Mouse (Mus musculus): ENCODE results near the gene Gyg. TPM values are rescaled to one million over a fixed set of nuclear protein-coding genes. Genes with fewer than 3 reads are reported as not detected.
"Not testable (repeated sequence)": the region's sequence is repeated elsewhere in the genome, so short reads cannot be mapped to it uniquely, and the experiment has no call there.

The Gyg gene
- polyA plus RNA-seq, 1 experiment from 2014 or later: 70.2 TPM

GRCm38 (mm10) chr3:20125604-20126003, 29.5 kb downstream of the Gyg start:
- Histone ChIP-seq H3K4me3 (ENCODE audit: low read depth, low read length) (no peak overlapping the region), H3K36me3 (ENCODE audit: control insufficient read depth, insufficient read depth, low read length) (peaks cover 6% of the 10 kb centered on the region), H3K27me3 (ENCODE audit: control insufficient read depth, insufficient read depth, low read depth, low read length) (no peaks in the 10 kb centered on the region), H3K9me3 (replicated peaks; ENCODE audit: control insufficient read depth, low read length, poor library complexity, severe bottlenecking) (no peaks in the 10 kb centered on the region), H3K27ac (ENCODE audit: low read length) (no peak overlapping the region), H3K4me1 (ENCODE audit: control insufficient read depth, insufficient read depth, low read length) (no peaks in the 10 kb centered on the region), H3K4me2 (ENCODE audit: low read length) (no peak overlapping the region), H3K9ac (ENCODE audit: low read depth, low read length) (no peak overlapping the region)
- 92% methylated on average over 5 of the region's 5 CpGs for WGBS
- ATAC-seq: no peak

- H3K9ac ChIP-seq (ENCODE audit: low read depth, low read length); H3K9me3 ChIP-seq (replicated peaks; ENCODE audit: control insufficient read depth, low read length, poor library complexity, severe bottlenecking); H3K27ac ChIP-seq (ENCODE audit: low read length); H3K4me1 ChIP-seq (ENCODE audit: control insufficient read depth, insufficient read depth, low read length); H3K4me3 ChIP-seq (ENCODE audit: low read depth, low read length); H3K4me2 ChIP-seq (ENCODE audit: low read length); H3K27me3 ChIP-seq (ENCODE audit: control insufficient read depth, insufficient read depth, low read depth, low read length); ATAC-seq; H3K36me3 ChIP-seq (ENCODE audit: control insufficient read depth, insufficient read depth, low read length): not testable (repeated sequence)
- 90% methylated on average over 5 of the region's 5 CpGs for WGBS
These were observed 33.5 kb downstream of the Gyg start for GRCm38 (mm10) chr3:20121582-20121981.

- no peaks in the 10 kb centered on the region for H3K27me3 ChIP-seq (ENCODE audit: control insufficient read depth, insufficient read depth, low read depth, low read length)
- ATAC-seq: peak; percentile 48; the same call in 1 of the 2 replicates
- no peaks in the 10 kb centered on the region for H3K4me1 ChIP-seq (ENCODE audit: control insufficient read depth, insufficient read depth, low read length)
- WGBS: 58% methylated on average over 4 of the region's 4 CpGs
- H3K36me3 ChIP-seq (ENCODE audit: control insufficient read depth, insufficient read depth, low read length): peaks cover 6% of the 10 kb centered on the region
- H3K27ac ChIP-seq (ENCODE audit: low read length): no peak overlapping the region
- no peak overlapping the region for H3K4me2 ChIP-seq (ENCODE audit: low read length)
- H3K9ac ChIP-seq (ENCODE audit: low read depth, low read length): no peak overlapping the region
- no peak overlapping the region for H3K4me3 ChIP-seq (ENCODE audit: low read depth, low read length)
- H3K9me3 ChIP-seq (replicated peaks; ENCODE audit: control insufficient read depth, low read length, poor library complexity, severe bottlenecking): no peaks in the 10 kb centered on the region
These were observed 35.4 kb downstream of the Gyg start for GRCm38 (mm10) chr3:20119686-20120244.

GRCm38 (mm10) chr3:20119044-20119591, 36.0 kb downstream of the Gyg start:
- no peaks in the 10 kb centered on the region for H3K4me1 ChIP-seq (ENCODE audit: control insufficient read depth, insufficient read depth, low read length)
- peaks cover 6% of the 10 kb centered on the region for H3K36me3 ChIP-seq (ENCODE audit: control insufficient read depth, insufficient read depth, low read length)
- no peak overlapping the region for H3K4me3 ChIP-seq (ENCODE audit: low read depth, low read length)
- H3K4me2 ChIP-seq (ENCODE audit: low read length): no peak overlapping the region
- 91% methylated on average over 19 of the region's 19 CpGs for WGBS
- no peaks in the 10 kb centered on the region for H3K27me3 ChIP-seq (ENCODE audit: control insufficient read depth, insufficient read depth, low read depth, low read length)
- 0 out of 2 replicates have a peak, but pooled peaks have one; percentile 17 for ATAC-seq
- no peak overlapping the region for H3K27ac ChIP-seq (ENCODE audit: low read length)
- no peaks in the 10 kb centered on the region for H3K9me3 ChIP-seq (replicated peaks; ENCODE audit: control insufficient read depth, low read length, poor library complexity, severe bottlenecking)
- H3K9ac ChIP-seq (ENCODE audit: low read depth, low read length): no peak overlapping the region

- no peaks in the 10 kb centered on the region for H3K4me1 ChIP-seq (ENCODE audit: control insufficient read depth, insufficient read depth, low read length)
- peaks cover 14% of the 10 kb centered on the region for H3K36me3 ChIP-seq (ENCODE audit: control insufficient read depth, insufficient read depth, low read length)
- H3K27ac ChIP-seq (ENCODE audit: low read length): no peak overlapping the region
- H3K9ac ChIP-seq (ENCODE audit: low read depth, low read length): no peak overlapping the region
- 98% methylated on average over 2 of the region's 2 CpGs for WGBS
- H3K27me3 ChIP-seq (ENCODE audit: control insufficient read depth, insufficient read depth, low read depth, low read length): no peaks in the 10 kb centered on the region
- H3K4me3 ChIP-seq (ENCODE audit: low read depth, low read length): no peak overlapping the region
- H3K4me2 ChIP-seq (ENCODE audit: low read length): no peak overlapping the region
- ATAC-seq: no peak
- H3K9me3 ChIP-seq (replicated peaks; ENCODE audit: control insufficient read depth, low read length, poor library complexity, severe bottlenecking): no peaks in the 10 kb centered on the region
These were observed 43.2 kb downstream of the Gyg start for GRCm38 (mm10) chr3:20111913-20112312.

GRCm38 (mm10) chr3:20108881-20109280, 46.2 kb downstream of the Gyg start:
- no peak overlapping the region for H3K4me3 ChIP-seq (ENCODE audit: low read depth, low read length)
- H3K4me2 ChIP-seq (ENCODE audit: low read length): no peak overlapping the region
- H3K36me3 ChIP-seq (ENCODE audit: control insufficient read depth, insufficient read depth, low read length): peaks cover 14% of the 10 kb centered on the region
- no peaks in the 10 kb centered on the region for H3K27me3 ChIP-seq (ENCODE audit: control insufficient read depth, insufficient read depth, low read depth, low read length)
- no peak overlapping the region for H3K9ac ChIP-seq (ENCODE audit: low read depth, low read length)
- H3K9me3 ChIP-seq (replicated peaks; ENCODE audit: control insufficient read depth, low read length, poor library complexity, severe bottlenecking): no peaks in the 10 kb centered on the region
- 81% methylated on average over 5 of the region's 5 CpGs for WGBS
- no peaks in the 10 kb centered on the region for H3K4me1 ChIP-seq (ENCODE audit: control insufficient read depth, insufficient read depth, low read length)
- H3K27ac ChIP-seq (ENCODE audit: low read length): no peak overlapping the region
- ATAC-seq: no peak

- H3K9ac ChIP-seq (ENCODE audit: low read depth, low read length): no peak overlapping the region
- H3K36me3 ChIP-seq (ENCODE audit: control insufficient read depth, insufficient read depth, low read length): peaks cover 4% of the 10 kb centered on the region
- no peaks in the 10 kb centered on the region for H3K27me3 ChIP-seq (ENCODE audit: control insufficient read depth, insufficient read depth, low read depth, low read length)
- ATAC-seq: no peak
- H3K4me2 ChIP-seq (ENCODE audit: low read length): no peak overlapping the region
- no peaks in the 10 kb centered on the region for H3K4me1 ChIP-seq (ENCODE audit: control insufficient read depth, insufficient read depth, low read length)
- H3K4me3 ChIP-seq (ENCODE audit: low read depth, low read length): no peak overlapping the region
- 90% methylated on average over 2 of the region's 2 CpGs for WGBS
- no peak overlapping the region for H3K27ac ChIP-seq (ENCODE audit: low read length)
- no peaks in the 10 kb centered on the region for H3K9me3 ChIP-seq (replicated peaks; ENCODE audit: control insufficient read depth, low read length, poor library complexity, severe bottlenecking)
These were observed 50.3 kb downstream of the Gyg start for GRCm38 (mm10) chr3:20104776-20105175.

- Histone ChIP-seq H3K4me1 (ENCODE audit: control insufficient read depth, insufficient read depth, low read length) (no peaks in the 10 kb centered on the region), H3K9me3 (replicated peaks; ENCODE audit: control insufficient read depth, low read length, poor library complexity, severe bottlenecking) (no peaks in the 10 kb centered on the region), H3K4me3 (ENCODE audit: low read depth, low read length) (no peak overlapping the region), H3K27ac (ENCODE audit: low read length) (no peak overlapping the region), H3K27me3 (ENCODE audit: control insufficient read depth, insufficient read depth, low read depth, low read length) (no peaks in the 10 kb centered on the region), H3K4me2 (ENCODE audit: low read length) (no peak overlapping the region), H3K9ac (ENCODE audit: low read depth, low read length) (no peak overlapping the region), H3K36me3 (ENCODE audit: control insufficient read depth, insufficient read depth, low read length) (no peaks in the 10 kb centered on the region)
- no peak for ATAC-seq
- 93% methylated on average over 8 of the region's 8 CpGs for WGBS
These were observed 50.8 kb downstream of the Gyg start for GRCm38 (mm10) chr3:20104318-20104717.

- ATAC-seq: no peak
- no peak overlapping the region for H3K9ac ChIP-seq (ENCODE audit: low read depth, low read length)
- H3K27ac ChIP-seq (ENCODE audit: low read length): no peak overlapping the region
- no peak overlapping the region for H3K4me3 ChIP-seq (ENCODE audit: low read depth, low read length)
- 84% methylated on average over 3 of the region's 3 CpGs for WGBS
- H3K36me3 ChIP-seq (ENCODE audit: control insufficient read depth, insufficient read depth, low read length): no peaks in the 10 kb centered on the region
- no peaks in the 10 kb centered on the region for H3K27me3 ChIP-seq (ENCODE audit: control insufficient read depth, insufficient read depth, low read depth, low read length)
- no peaks in the 10 kb centered on the region for H3K9me3 ChIP-seq (replicated peaks; ENCODE audit: control insufficient read depth, low read length, poor library complexity, severe bottlenecking)
- no peaks in the 10 kb centered on the region for H3K4me1 ChIP-seq (ENCODE audit: control insufficient read depth, insufficient read depth, low read length)
- H3K4me2 ChIP-seq (ENCODE audit: low read length): no peak overlapping the region
These were observed 51.3 kb downstream of the Gyg start for GRCm38 (mm10) chr3:20103830-20104229.
